Mouse (Mus musculus): ENCODE measurements around the gene Obp1a.

GRCm38 (mm10) chrX:78091274-78091673 is at the start of gene Obp1a:
- no peak for TF ChIP-seq POLR2A (IDR thresholded peaks at IDR 0.05; ENCODE audit: insufficient read length, low read depth)
- TF ChIP-seq MYOD1 (IDR thresholded peaks at IDR 0.05; ENCODE audit: control insufficient read depth in 1 of 3, insufficient read length in 2 of 3, low read depth in 2 of 3): no peak

Data from myocyte (in vitro differentiated cells).